Mouse (Mus musculus): ENCODE results near the gene Fth1.

Gene Fth1

GRCm38 (mm10) chr19:9992011-9992958 is 11.9 kb downstream of the Fth1 start:
- DNase-seq (ENCODE audit: low spot score in 2 of 2): no peak

DNA sequence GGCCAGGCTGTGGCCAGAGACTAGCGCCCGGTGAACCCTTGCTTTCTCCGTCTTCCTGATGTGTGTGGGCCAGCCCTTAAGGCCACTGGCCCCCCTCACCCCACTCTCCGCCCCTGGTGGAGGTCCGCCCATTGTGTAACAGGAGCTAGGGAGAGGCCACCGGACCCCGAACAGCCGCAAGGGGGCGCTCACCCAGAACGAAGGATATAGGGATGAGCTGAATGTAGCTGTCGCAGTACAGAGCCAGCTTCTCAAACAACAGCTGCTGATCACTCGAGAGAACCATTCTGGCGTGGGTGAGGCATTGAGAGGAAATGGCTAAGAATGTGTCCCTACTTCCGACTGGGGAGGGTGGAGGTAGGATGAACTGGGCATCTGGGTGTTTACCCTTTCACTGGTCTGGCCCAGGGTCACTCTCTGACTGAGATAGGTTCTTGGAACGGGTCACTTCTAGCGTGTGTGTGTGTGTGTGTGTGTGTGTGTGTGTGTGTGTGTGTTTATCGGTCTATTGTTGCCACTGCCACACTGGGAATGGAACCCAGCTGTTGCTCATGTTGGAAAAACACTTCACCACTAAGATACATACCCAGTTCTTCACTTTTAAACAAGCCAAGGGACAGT is 12.7 kb downstream of the Fth1 start:
- DNase-seq (ENCODE audit: low spot score in 2 of 2): peak; percentile 74 to 90

GRCm38 (mm10) chr19:9997204-9998062 is 17.0 kb downstream of the Fth1 start:
- no peak for DNase-seq (ENCODE audit: low spot score in 2 of 2)

DNA sequence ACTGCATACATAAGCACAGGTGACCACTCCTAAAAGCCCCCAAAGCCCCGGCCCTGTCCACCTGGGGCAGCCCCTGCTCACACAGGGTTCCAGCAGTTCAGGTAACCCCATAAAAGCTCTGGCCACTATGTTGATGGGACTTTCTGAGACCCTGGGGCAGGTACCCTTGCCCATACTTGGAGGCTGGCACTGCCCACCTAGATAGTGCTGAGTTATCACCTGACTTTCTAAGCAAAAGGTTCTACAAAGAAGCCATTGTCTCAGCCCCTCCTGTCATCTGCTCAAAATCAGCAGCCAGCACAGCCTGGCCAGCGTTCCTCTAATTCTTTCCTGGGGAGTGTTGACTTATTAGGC is 17.6 kb downstream of the Fth1 start:
- no peak for DNase-seq (ENCODE audit: low spot score in 2 of 2)

DNA sequence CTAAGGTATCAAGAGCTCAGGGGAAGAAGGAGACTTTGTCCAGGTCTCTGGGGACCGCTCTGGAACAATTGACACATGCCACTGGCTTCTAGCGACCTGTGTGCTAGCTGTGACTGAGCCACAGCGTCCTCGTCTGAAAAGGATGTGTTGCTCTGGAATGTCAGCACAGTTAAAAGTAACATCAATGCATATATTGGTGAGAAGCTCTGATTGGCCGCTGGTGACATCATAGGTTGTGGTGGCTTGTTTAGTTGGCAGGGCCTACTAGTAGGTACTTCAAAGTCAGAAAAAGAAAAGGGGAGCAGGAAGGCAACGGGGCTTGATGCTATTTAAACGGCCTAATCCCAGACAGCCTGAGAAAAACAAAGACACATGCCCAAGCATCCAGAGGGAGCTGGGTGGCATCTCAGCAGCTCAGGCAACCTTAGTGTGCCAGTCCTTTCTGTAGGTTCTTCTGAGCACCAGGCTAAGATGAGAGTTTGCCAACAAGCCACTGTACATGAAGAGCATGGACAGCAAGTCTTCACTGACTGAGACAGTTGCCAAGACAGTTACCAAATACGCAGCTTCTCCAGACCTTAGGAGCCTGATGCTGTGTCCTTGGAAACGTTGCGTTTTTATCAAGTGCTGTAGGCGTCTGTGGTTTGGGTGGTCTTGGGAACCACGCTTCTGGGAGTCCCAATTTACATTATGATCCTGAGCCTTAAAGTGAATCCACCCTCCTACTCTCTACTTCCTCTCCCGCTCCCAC is 18.5 kb downstream of the Fth1 start:
- no peak for DNase-seq (ENCODE audit: low spot score in 2 of 2)

GRCm38 (mm10) chr19:10000330-10000729 is 19.9 kb downstream of the Fth1 start:
- DNase-seq (ENCODE audit: low spot score in 2 of 2): no peak

- DNase-seq (ENCODE audit: low spot score in 2 of 2): no peak
Measured at GRCm38 (mm10) chr19:10001206-10001969, 21.0 kb downstream of the Fth1 start, which contains the start of the genes Best1 and Rab3il1. TSS of gene Best1 (minus strand) at chr19:10001633. TSS of gene Rab3il1 (plus strand) at chr19:10001669.

GRCm38 (mm10) chr19:10003696-10004095 is 23.3 kb downstream of the Fth1 start:
- DNase-seq (ENCODE audit: low spot score in 2 of 2): no peak

DNA sequence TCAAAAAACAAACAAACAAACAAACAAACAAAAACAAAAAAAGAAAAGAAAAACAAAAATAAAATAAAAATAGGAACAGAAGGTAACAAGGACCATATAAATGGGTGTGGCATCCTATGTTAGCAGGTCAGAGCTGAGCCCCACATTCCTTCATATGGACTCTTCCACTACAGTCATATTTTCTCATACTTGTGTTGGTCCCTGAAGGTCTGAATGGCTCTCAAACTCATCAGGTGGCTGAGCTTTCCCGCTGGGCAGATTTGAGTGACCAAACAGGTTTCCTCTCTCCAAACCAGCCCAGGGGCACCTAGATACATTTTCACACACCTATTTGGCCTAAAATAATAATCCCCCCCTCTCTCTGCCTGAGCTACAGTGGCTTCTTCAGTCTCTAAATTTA is 31.0 kb downstream of the Fth1 start:
- DNase-seq (ENCODE audit: low spot score in 2 of 2): no peak

DNA sequence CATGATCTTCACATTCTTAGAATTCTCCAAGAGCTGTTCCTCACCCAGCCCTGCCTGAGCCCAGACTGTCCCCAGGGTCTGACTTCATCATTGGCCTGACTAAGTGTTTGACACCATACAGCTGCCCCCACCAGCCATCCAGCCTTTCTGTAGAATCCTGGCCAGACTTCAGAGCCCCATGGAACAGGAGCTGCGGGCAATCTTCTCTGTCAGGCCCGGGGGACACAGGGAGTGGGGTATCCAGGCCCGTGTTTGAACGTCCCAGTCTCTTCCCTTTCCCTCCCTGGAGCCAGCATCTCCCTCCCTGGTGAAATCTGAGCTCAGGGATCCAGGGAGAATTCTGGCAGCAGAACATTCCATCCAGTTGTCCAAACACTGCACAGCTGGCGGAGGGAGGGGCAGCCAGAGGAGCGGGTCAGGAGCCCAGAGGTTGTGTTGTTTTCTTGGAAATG is 32.5 kb downstream of the Fth1 start:
- no peak for DNase-seq (ENCODE audit: low spot score in 2 of 2)

DNA sequence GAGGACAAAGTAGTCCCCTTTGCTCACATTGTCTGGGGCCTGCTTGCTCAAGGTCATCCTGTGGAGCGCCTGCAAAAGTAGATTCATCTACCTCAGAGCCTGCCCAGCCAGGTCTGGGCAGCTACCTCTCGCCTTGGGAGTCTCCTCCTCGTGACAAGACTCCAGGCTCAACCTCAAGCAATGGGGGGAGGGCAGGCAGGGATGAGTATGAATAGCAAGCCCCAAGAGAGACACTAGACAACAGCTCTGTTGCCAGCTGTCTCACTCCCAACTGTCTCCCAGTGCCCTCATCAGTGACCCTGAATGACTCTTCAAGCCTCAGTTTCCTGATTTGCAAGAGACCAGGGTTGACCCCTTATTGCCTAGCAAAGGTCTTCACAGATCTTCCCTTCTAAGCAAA is 33.0 kb downstream of the Fth1 start:
- no peak for DNase-seq (ENCODE audit: low spot score in 2 of 2)

- DNase-seq (ENCODE audit: low spot score in 2 of 2): no peak
Measured at GRCm38 (mm10) chr19:10013913-10014312, 33.5 kb downstream of the Fth1 start.

DNA sequence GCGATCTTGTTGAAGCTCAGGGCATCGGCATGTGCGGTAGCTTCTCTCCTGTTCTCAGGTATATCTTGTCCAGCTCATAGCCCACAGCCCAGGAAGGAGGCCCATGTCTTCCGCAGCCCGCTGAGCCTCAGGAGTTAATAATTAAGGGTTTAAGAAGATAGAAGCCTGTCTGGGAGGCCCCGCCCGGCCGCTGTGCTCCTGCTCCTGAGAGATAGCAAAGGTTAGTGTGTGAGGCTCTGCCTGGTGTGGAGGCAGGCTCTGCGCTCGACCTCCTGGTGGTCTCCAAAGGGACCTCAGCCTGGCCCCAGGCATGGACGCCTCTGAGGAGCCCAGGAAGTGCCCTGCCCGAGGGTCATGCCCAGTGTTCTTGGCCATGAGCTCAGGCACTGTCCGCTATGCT is 34.4 kb downstream of the Fth1 start:
- no peak for DNase-seq (ENCODE audit: low spot score in 2 of 2)

- no peak for DNase-seq (ENCODE audit: low spot score in 2 of 2)
Measured at GRCm38 (mm10) chr19:10015442-10015841, 35.0 kb downstream of the Fth1 start.

- no peak for DNase-seq (ENCODE audit: low spot score in 2 of 2)
Measured at GRCm38 (mm10) chr19:10016151-10016550, 35.8 kb downstream of the Fth1 start.

GRCm38 (mm10) chr19:10017637-10018526 is 37.5 kb downstream of the Fth1 start:
- DNase-seq (ENCODE audit: low spot score in 2 of 2): peak; percentile 21 to 30

GRCm38 (mm10) chr19:10018527-10018818 is 38.1 kb downstream of the Fth1 start:
- no peak for DNase-seq (ENCODE audit: low spot score in 2 of 2)

DNA sequence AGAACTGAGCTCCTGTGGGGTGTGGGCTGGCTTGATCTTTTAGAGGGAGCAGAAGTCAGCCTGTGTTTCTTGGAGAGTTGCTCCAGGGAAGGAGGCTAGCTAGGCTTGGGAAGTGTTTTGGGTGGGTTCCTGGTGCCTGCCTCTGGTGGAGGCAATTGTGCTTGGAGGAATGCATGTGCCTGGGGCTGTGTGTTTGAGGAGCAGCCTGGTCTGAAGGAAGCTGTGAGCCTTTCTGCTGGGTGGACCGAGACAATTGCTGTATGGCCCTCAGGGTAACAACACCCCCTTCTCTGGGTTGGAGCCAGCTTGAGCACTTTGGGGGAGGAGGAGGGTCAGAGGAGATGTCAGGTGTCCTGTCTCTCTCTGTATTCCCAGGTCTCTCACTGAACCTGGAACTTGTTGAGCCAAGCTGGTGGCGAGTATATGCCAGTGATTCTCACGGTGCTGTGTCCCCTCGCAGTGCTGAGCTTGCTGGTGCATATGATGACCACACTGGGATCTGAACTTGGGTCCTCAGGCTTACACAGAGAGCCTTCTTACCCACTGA is 38.9 kb downstream of the Fth1 start:
- DNase-seq (ENCODE audit: low spot score in 2 of 2): no peak

- no peak for DNase-seq (ENCODE audit: low spot score in 2 of 2)
Measured at GRCm38 (mm10) chr19:10021981-10022380, 41.6 kb downstream of the Fth1 start.

Data from thymus, postnatal 10 days (tissue).